Mouse (Mus musculus) hindbrain, postnatal 0 days (tissue): Measurements from ENCODE around the gene Tmem201. TPM values are rescaled to one million over a fixed set of nuclear protein-coding genes. Genes with fewer than 3 reads are reported as not detected.
A peak's percentile ranks its signal among the peaks of the same experiment; 100 is the strongest.

Experiments used
- ATAC-seq: fragments of 200-750 bp; cut with Nextera tagmentation; 2 replicates; pipeline ENCODE4 v1.8.0; 2017; ENCODE audit warnings: mild to moderate bottlenecking, moderate TSS enrichment, moderate library complexity
- DNase-seq: peaks from one replicate; pipeline ENCODE4 v3.0.0-alpha.2; 2015; ENCODE audit warnings: low spot score
- H3K27ac ChIP-seq: fragments of 300-500 bp; sonication (generic); 2 replicates; pipeline ENCODE4 v1.5.1; 2014; ENCODE audit warnings: mild to moderate bottlenecking
- H3K27me3 ChIP-seq: fragments of 300-500 bp; sonication (generic); 2 replicates; pipeline ENCODE4 v1.6.1; 2014; ENCODE audit warnings: low read length, mixed read lengths; ENCODE audit not compliant: insufficient read depth
- H3K36me3 ChIP-seq: fragments of 300-500 bp; sonication (generic); 2 replicates; pipeline ENCODE4 v1.6.1; 2014; ENCODE audit warnings: low read length, mixed read lengths; ENCODE audit not compliant: insufficient read depth
- H3K4me1 ChIP-seq: fragments of 300-500 bp; sonication (generic); 2 replicates; pipeline ENCODE4 v1.6.1; 2014; ENCODE audit warnings: antibody characterized with exemption, low read length, mixed read lengths; ENCODE audit not compliant: insufficient read depth
- H3K4me2 ChIP-seq: fragments of 300-500 bp; sonication (generic); 2 replicates; pipeline ENCODE4 v1.6.1; 2014; ENCODE audit warnings: low read depth, mild to moderate bottlenecking, low read length, moderate library complexity, mixed read lengths
- H3K4me3 ChIP-seq: fragments of 300-500 bp; sonication (generic); 2 replicates; pipeline ENCODE4 v1.5.1; 2014; ENCODE audit warnings: low read length
- H3K9ac ChIP-seq: fragments of 300-500 bp; sonication (generic); replicated peaks from 2 replicates; pipeline ENCODE4 v1.6.1; 2014; ENCODE audit warnings: mild to moderate bottlenecking, low read length, moderate library complexity, mixed read lengths
- H3K9me3 ChIP-seq: fragments of 300-500 bp; sonication (generic); 2 replicates; pipeline ENCODE4 v1.6.1; 2016; ENCODE audit warnings: low read length, mixed read lengths
- CTCF ChIP-seq: IDR thresholded peaks from 2 replicates; pipeline ENCODE4 v1.5.1; 2016; ENCODE audit warnings: antibody characterized with exemption, control low read depth, low read depth
- WGBS: fragments of 180-500 bp; shearing (Covaris S2); extraction: QIAGEN DNeasy Blood & Tissue Kit; methylation state at CpG from one replicate; pipeline ENCODE4 v1.1.7; 2014; 5-methylcytosine and 5-hydroxymethylcytosine counted together
- polyA plus RNA-seq: library from polyadenylated mRNA; unstranded; fragments of >200 nt; fragmentation: Nextera tagmentation; extraction: Ambion mirVana; gene quantifications from 2 replicates; pipeline ENCODE4 v1.2.1, GENCODE M21; 2015
- total RNA-seq: library from RNA; depleted of rRNA; stranded (reverse); fragments of >200 nt; gene quantifications from 2 replicates; pipeline ENCODE4 v1.2.3, GENCODE M21; 2014

Tmem201 gene
- total and polyA plus RNA-seq, 2 experiments from 2014 or later = 44.7 to 69.8 TPM

DNA sequence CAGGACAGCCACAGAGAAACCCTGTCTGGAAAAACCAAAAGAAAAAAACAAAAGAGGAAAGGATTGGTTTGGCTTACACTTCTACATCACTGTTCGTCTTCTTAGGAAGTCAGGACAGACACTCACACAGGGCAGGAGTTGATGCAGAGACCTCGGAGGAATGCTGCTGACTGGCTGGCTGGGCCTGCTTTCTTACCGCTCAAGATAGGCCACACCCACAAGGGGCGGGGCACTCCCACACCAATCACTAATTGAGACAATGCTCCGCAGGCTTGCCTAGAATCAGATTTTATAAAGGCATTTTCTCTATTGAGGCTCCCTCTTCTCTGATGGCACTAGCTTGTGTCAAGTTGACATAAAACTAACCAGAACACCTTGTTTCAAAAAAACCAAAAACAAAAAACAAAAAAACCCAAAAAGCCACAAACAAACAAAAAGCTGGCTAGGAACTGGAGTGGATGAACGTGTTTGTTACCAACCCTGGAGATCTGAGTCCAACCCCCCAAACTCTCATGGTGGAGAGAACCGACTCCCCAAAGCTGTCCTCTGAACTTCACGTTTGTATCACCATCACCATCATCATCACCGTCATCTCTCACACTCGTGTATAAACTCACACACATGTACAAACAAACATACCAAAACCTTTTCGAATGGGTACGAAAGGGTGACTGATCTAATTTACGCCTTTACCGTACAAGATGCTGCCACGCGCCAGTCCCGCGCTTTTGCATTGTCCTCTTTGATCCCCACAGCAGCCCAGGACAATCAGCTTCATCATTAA lies 36.2 kb downstream of the Tmem201 start:
- Histone ChIP-seq H3K27me3 (peaks cover 5% of the 10 kb centered on the region; the same call in 1 of the 2 replicates), H3K36me3 (no peaks in the 10 kb centered on the region), H3K9ac (no peak overlapping the region), H3K4me1 (peaks cover 7% of the 10 kb centered on the region), H3K4me3 (no peak overlapping the region), H3K27ac (no peak overlapping the region), H3K4me2 (no peak overlapping the region), H3K9me3 (no peaks in the 10 kb centered on the region)
- no peak for TF ChIP-seq CTCF
- no peak for ATAC-seq
- 63% methylated on average over 18 of the region's 18 CpGs for WGBS
- DNase-seq = no peak

DNA sequence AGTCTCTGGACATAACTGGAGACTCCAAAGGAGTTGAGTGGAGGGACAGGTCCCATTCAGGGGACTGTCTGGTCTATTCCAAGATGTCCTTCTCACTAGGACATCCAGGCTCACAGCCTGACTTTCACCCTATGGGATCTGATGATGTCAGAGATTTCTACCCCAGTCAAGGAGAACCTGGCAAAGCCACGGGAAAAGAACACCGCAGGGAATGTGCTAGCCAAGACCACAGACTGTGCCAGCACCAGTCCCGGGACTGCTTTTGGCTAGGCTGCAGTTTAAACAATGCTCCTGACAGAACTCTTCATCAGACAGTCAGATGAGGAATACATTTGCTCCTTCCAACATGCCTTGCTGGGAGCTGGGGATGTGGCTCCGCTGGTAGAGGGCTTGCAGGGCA lies 37.9 kb downstream of the Tmem201 start:
- no peak overlapping the region for H3K27ac ChIP-seq
- DNase-seq = no peak
- WGBS = 45% methylated on average over 4 of the region's 4 CpGs
- no peak for ATAC-seq
- TF ChIP-seq CTCF = no peak
- no peaks in the 10 kb centered on the region for H3K9me3 ChIP-seq
- no peak overlapping the region for H3K4me3 ChIP-seq
- no peak overlapping the region for H3K9ac ChIP-seq
- H3K4me2 ChIP-seq = no peak overlapping the region
- H3K4me1 ChIP-seq = peaks cover 11% of the 10 kb centered on the region
- H3K36me3 ChIP-seq = no peaks in the 10 kb centered on the region
- peaks cover 5% of the 10 kb centered on the region; the same call in 1 of the 2 replicates for H3K27me3 ChIP-seq

GRCm38 (mm10) chr4:149698197-149698821 lies 39.5 kb downstream of the Tmem201 start:
- ATAC-seq (peak; percentile 69), DNase-seq (peak; percentile 67)
- TF ChIP-seq CTCF = peak; percentile 71
- Histone ChIP-seq H3K27me3 (peaks cover 5% of the 10 kb centered on the region; the same call in 1 of the 2 replicates), H3K27ac (no peak overlapping the region; the same call in 1 of the 2 replicates), H3K9ac (peak overlapping the region; percentile 48), H3K36me3 (no peaks in the 10 kb centered on the region), H3K4me3 (peak overlapping the region; percentile 39), H3K9me3 (no peaks in the 10 kb centered on the region), H3K4me1 (peaks cover 11% of the 10 kb centered on the region), H3K4me2 (peak overlapping the region; percentile 70)
- 2% methylated on average over 35 of the region's 35 CpGs for WGBS

DNA sequence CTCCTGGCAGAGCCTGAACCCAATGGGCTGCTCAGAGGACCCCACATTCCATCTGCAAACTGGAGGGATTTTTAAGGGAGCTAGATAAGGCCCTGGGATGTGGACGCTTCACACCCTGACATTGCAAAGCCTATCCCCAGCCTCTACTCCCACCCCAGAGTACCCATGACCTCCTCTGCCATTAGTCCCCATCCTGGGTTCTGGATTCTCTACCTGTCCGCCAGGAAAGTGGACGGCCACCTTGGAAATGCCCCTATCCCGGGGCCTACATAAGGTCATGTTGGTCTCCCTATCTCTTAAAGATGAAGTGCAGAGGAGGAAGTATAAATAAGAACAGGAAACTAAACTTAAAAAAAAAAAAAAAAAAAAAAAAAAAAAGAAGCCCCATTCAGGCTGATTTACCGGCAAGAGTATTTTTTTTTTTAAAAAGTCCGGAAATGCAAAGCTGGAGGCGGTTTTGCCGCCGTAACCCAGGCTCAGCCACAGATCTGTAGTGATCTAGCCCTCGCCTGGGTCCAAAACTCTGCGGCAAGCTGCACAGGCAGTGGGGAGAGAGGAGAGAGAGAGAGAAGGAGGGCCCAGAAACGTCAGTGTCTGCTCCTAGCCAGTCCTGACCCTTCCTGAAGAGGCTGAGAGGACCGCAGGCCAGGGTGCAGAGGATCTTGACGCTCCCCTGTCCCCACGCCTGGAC lies 40.2 kb downstream of the Tmem201 start:
- H3K4me3 ChIP-seq = peak overlapping the region; percentile 39
- peak; percentile 30; the same call in 1 of the 2 replicates for ATAC-seq
- peaks cover 5% of the 10 kb centered on the region; the same call in 1 of the 2 replicates for H3K27me3 ChIP-seq
- no peak for DNase-seq
- no peaks in the 10 kb centered on the region for H3K36me3 ChIP-seq
- H3K9ac ChIP-seq = no peak overlapping the region
- no peak overlapping the region for H3K27ac ChIP-seq
- WGBS = 22% methylated on average over 15 of the region's 15 CpGs
- TF ChIP-seq CTCF = no peak
- H3K4me1 ChIP-seq = peaks cover 11% of the 10 kb centered on the region
- H3K4me2 ChIP-seq = peak overlapping the region; percentile 70
- no peaks in the 10 kb centered on the region for H3K9me3 ChIP-seq

GRCm38 (mm10) chr4:149696189-149696971 lies 41.5 kb downstream of the Tmem201 start:
- no peak overlapping the region for H3K4me2 ChIP-seq
- H3K4me3 ChIP-seq = no peak overlapping the region
- H3K9ac ChIP-seq = no peak overlapping the region
- peaks cover 5% of the 10 kb centered on the region; the same call in 1 of the 2 replicates for H3K27me3 ChIP-seq
- TF ChIP-seq CTCF = peak; percentile 34; the same call in 1 of the 2 replicates
- peaks cover 11% of the 10 kb centered on the region for H3K4me1 ChIP-seq
- DNase-seq = peak; percentile 55
- no peak overlapping the region for H3K27ac ChIP-seq
- 24% methylated on average over 16 of the region's 16 CpGs for WGBS
- no peaks in the 10 kb centered on the region for H3K36me3 ChIP-seq
- H3K9me3 ChIP-seq = no peaks in the 10 kb centered on the region
- ATAC-seq = peak; percentile 73

GRCm38 (mm10) chr4:149691368-149691767 lies 46.5 kb downstream of the Tmem201 start:
- DNase-seq (no peak), ATAC-seq (no peak)
- H3K27me3 ChIP-seq = no peaks in the 10 kb centered on the region
- no peak overlapping the region for H3K9ac ChIP-seq
- H3K9me3 ChIP-seq = no peaks in the 10 kb centered on the region
- no peaks in the 10 kb centered on the region for H3K36me3 ChIP-seq
- 64% methylated on average over 8 of the region's 8 CpGs for WGBS
- H3K4me2 ChIP-seq = no peak overlapping the region
- TF ChIP-seq CTCF = no peak
- H3K27ac ChIP-seq = no peak overlapping the region
- no peak overlapping the region for H3K4me3 ChIP-seq
- H3K4me1 ChIP-seq = peaks cover under 1% of the 10 kb centered on the region; the same call in 1 of the 2 replicates
